10 mouse cellular contexts compared by ENCODE assay signal in the genomic region with DNA sequence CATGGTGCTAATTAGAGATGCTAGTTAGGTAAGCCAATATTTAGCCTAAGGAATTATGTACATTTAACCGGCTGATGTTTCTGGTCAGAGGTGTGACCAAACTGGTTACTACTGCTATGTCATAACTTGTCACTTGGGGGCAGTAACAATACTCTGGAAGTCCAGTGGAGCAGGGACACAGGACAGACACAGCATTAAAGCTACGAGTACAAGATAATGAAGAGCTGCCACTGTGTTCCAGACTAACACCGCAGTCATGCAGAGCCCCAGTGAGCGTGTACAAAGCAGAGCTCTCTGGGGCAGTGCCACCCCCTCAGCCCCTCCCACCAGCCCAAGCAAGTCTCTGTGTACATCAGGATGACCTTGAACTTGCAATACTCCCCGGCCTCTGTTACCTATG. TPM values are rescaled to one million over a fixed set of nuclear protein-coding genes. Genes with fewer than 3 reads are reported as not detected.
DNase-seq lines count a peak whose midpoint lies in the region; ATAC-seq lines count a peak whose summit lies in the region.
"Had no signal": no experiment of that assay in that cellular context is flagged by ENCODE, and none has a peak within 500 bp of the region (broad histone marks: within the 10 kb centered on the region; RNA-seq: fewer than 3 reads in every experiment).

No protein-coding gene starts in this region.

- no peak overlapping the region for H3K27ac ChIP-seq in hindbrain, embryonic 11.5 days (ENCODE audit: low read depth, low read length)
- H3K27ac ChIP-seq in hindbrain, embryonic 10.5 days: no peak overlapping the region
- no peak overlapping the region for H3K27ac ChIP-seq in forebrain, embryonic 16.5 days (ENCODE audit: low read length)
- no peak overlapping the region for H3K27ac ChIP-seq in lung, embryonic 15.5 days
- H3K27ac ChIP-seq in stomach, embryonic 15.5 days: no peak overlapping the region
- H3K27ac ChIP-seq: embryonic facial prominence, embryonic 13.5 days had no signal

- H3K9ac ChIP-seq in hindbrain, embryonic 11.5 days (ENCODE audit: low read depth, low read length): no peak overlapping the region
- H3K9ac ChIP-seq in forebrain, embryonic 16.5 days (replicated peaks; ENCODE audit: low read depth, low read length): no peak overlapping the region
- H3K9ac ChIP-seq in lung, embryonic 15.5 days: no peak overlapping the region
- H3K9ac ChIP-seq in stomach, embryonic 15.5 days: no peak overlapping the region
- H3K9ac ChIP-seq: embryonic facial prominence, embryonic 13.5 days had no signal

- H3K27me3 ChIP-seq in hindbrain, embryonic 11.5 days (ENCODE audit: control insufficient read depth, insufficient read depth, low read length): no peaks in the 10 kb centered on the region
- no peaks in the 10 kb centered on the region for H3K27me3 ChIP-seq in hindbrain, embryonic 10.5 days (ENCODE audit: insufficient read depth, poor library complexity, severe bottlenecking)
- no peaks in the 10 kb centered on the region for H3K27me3 ChIP-seq in forebrain, embryonic 16.5 days (replicated peaks; ENCODE audit: control insufficient read depth, insufficient read depth, low read length)
- no peaks in the 10 kb centered on the region for H3K27me3 ChIP-seq in lung, embryonic 15.5 days
- no peaks in the 10 kb centered on the region for H3K27me3 ChIP-seq in stomach, embryonic 15.5 days (replicated peaks)
- H3K27me3 ChIP-seq: embryonic facial prominence, embryonic 13.5 days had no signal

- H3K4me1 ChIP-seq in hindbrain, embryonic 11.5 days (replicated peaks; ENCODE audit: control insufficient read depth, insufficient read depth, low read length): no peaks in the 10 kb centered on the region
- no peaks in the 10 kb centered on the region for H3K4me1 ChIP-seq in hindbrain, embryonic 10.5 days (replicated peaks)
- H3K4me1 ChIP-seq in forebrain, embryonic 16.5 days (replicated peaks; ENCODE audit: control insufficient read depth, insufficient read depth, low read length): peaks cover 2% of the 10 kb centered on the region; the same call in 1 of the 2 replicates
- H3K4me1 ChIP-seq in lung, embryonic 15.5 days: peaks cover 7% of the 10 kb centered on the region; the same call in 1 of the 2 replicates
- H3K4me1 ChIP-seq in stomach, embryonic 15.5 days: no peaks in the 10 kb centered on the region
- H3K4me1 ChIP-seq: embryonic facial prominence, embryonic 13.5 days had no signal

- H3K36me3 ChIP-seq in hindbrain, embryonic 11.5 days (ENCODE audit: control insufficient read depth, insufficient read depth, low read length): no peaks in the 10 kb centered on the region
- H3K36me3 ChIP-seq in hindbrain, embryonic 10.5 days: peaks cover 3% of the 10 kb centered on the region; the same call in 1 of the 2 replicates
- no peaks in the 10 kb centered on the region for H3K36me3 ChIP-seq in forebrain, embryonic 16.5 days (ENCODE audit: control insufficient read depth, insufficient read depth)
- H3K36me3 ChIP-seq in lung, embryonic 15.5 days: no peaks in the 10 kb centered on the region
- peaks cover 6% of the 10 kb centered on the region; the same call in 1 of the 2 replicates for H3K36me3 ChIP-seq in stomach, embryonic 15.5 days

- peak; percentile 37 for DNase-seq in hindbrain, embryonic 11.5 days (ENCODE audit: low spot score)
- no peak for DNase-seq in hindbrain, embryonic 10.5 days (ENCODE audit: low spot score)
- DNase-seq in NIH3T3 (ENCODE audit: low read depth): peak; percentile 74
- no peak for DNase-seq in layer of hippocampus, postnatal 36 days

- WGBS in hindbrain, embryonic 11.5 days: 60% methylated on average over 5 of the region's 5 CpGs
- WGBS in hindbrain, embryonic 10.5 days: 53% methylated on average over 5 of the region's 5 CpGs
- WGBS in forebrain, embryonic 16.5 days: 35% methylated on average over 5 of the region's 5 CpGs
- 37% methylated on average over 5 of the region's 5 CpGs for WGBS in lung, embryonic 15.5 days
- WGBS in stomach, embryonic 15.5 days: 56% methylated on average over 5 of the region's 5 CpGs

- no peak overlapping the region for H3K4me3 ChIP-seq in hindbrain, embryonic 11.5 days (ENCODE audit: low read depth, low read length)
- H3K4me3 ChIP-seq in hindbrain, embryonic 10.5 days: no peak overlapping the region
- H3K4me3 ChIP-seq in forebrain, embryonic 16.5 days (replicated peaks; ENCODE audit: low read length): no peak overlapping the region
- H3K4me3 ChIP-seq in lung, embryonic 15.5 days: no peak overlapping the region
- no peak overlapping the region for H3K4me3 ChIP-seq in stomach, embryonic 15.5 days (replicated peaks)
- H3K4me3 ChIP-seq: embryonic facial prominence, embryonic 13.5 days had no signal

- peak; percentile 51 for ATAC-seq in hindbrain, embryonic 11.5 days (ENCODE audit: low FRiP score)
- peak; percentile 52; the same call in 1 of the 2 replicates for ATAC-seq in forebrain, embryonic 16.5 days
- 0 out of 2 replicates have a peak, but pooled peaks have one; percentile 55 for ATAC-seq in lung, embryonic 15.5 days (ENCODE audit: borderline replicate concordance, extremely low read depth, low FRiP score, low TSS enrichment)
- ATAC-seq in stomach, embryonic 15.5 days (ENCODE audit: insufficient read depth, low FRiP score, low read depth): peak; percentile 68; the same call in 1 of the 2 replicates
- ATAC-seq in erythroid progenitor cell, adult 5-6 weeks (replicated peaks; ENCODE audit: low FRiP score, poor library complexity, severe bottlenecking): no peak

- no peaks in the 10 kb centered on the region for H3K9me3 ChIP-seq in hindbrain, embryonic 11.5 days (ENCODE audit: control insufficient read depth, low read length)
- H3K9me3 ChIP-seq in hindbrain, embryonic 10.5 days: no peaks in the 10 kb centered on the region
- H3K9me3 ChIP-seq in forebrain, embryonic 16.5 days (ENCODE audit: control insufficient read depth, low read length): no peaks in the 10 kb centered on the region
- no peaks in the 10 kb centered on the region for H3K9me3 ChIP-seq in lung, embryonic 15.5 days
- no peaks in the 10 kb centered on the region for H3K9me3 ChIP-seq in stomach, embryonic 15.5 days
- H3K9me3 ChIP-seq: embryonic facial prominence, embryonic 13.5 days had no signal

- H3K4me2 ChIP-seq in hindbrain, embryonic 11.5 days (replicated peaks; ENCODE audit: low read depth, low read length): no peak overlapping the region
- no peak overlapping the region for H3K4me2 ChIP-seq in forebrain, embryonic 16.5 days (ENCODE audit: low read length)
- no peak overlapping the region for H3K4me2 ChIP-seq in lung, embryonic 15.5 days
- H3K4me2 ChIP-seq in stomach, embryonic 15.5 days: no peak overlapping the region
- H3K4me2 ChIP-seq: embryonic facial prominence, embryonic 13.5 days had no signal

RNA-seq across cellular contexts. Expression of a gene that starts 10.3 kb away (rescaled TPM):
- polyA plus RNA-seq in hindbrain, embryonic 11.5 days (2014; fragmentation: Nextera tagmentation; extraction: Ambion mirVana): 0.28 and 0.95 TPM in 2 replicates
- polyA plus RNA-seq in hindbrain, embryonic 10.5 days (2016; fragmentation: Nextera tagmentation; extraction: Ambion mirVana): 0.76 and 1.3 TPM in 2 replicates
- 0.08 TPM in 1 of 2 replicates, not detected in the other for polyA plus RNA-seq in forebrain, embryonic 16.5 days (2015; fragmentation: Nextera tagmentation; extraction: Ambion mirVana)
- polyA plus RNA-seq in lung, embryonic 15.5 days (2015; fragmentation: Nextera tagmentation; extraction: Ambion mirVana): 2.1 and 2.7 TPM in 2 replicates
- polyA plus RNA-seq in stomach, embryonic 15.5 days (2015; fragmentation: Nextera tagmentation; extraction: Ambion mirVana): 2.6 and 3.3 TPM in 2 replicates
- total RNA-seq in layer of hippocampus, postnatal 36 days (2021): not detected
- not detected in 2 replicates for total RNA-seq in erythroid progenitor cell, adult 5-6 weeks (2015; ENCODE audit: low replicate concordance)
- not detected in 2 replicates for total RNA-seq in erythroid progenitor cell, adult 5-6 weeks (2017; ENCODE audit: low replicate concordance)

RNA-seq across cellular contexts. Expression of a gene that starts 48.4 kb away (rescaled TPM):
- polyA plus RNA-seq in hindbrain, embryonic 11.5 days (2014; fragmentation: Nextera tagmentation; extraction: Ambion mirVana): 0.18 and 0.22 TPM in 2 replicates
- not detected in 2 replicates for polyA plus RNA-seq in hindbrain, embryonic 10.5 days (2016; fragmentation: Nextera tagmentation; extraction: Ambion mirVana)
- polyA plus RNA-seq in forebrain, embryonic 16.5 days (2015; fragmentation: Nextera tagmentation; extraction: Ambion mirVana): not detected in 2 replicates
- polyA plus RNA-seq in lung, embryonic 15.5 days (2015; fragmentation: Nextera tagmentation; extraction: Ambion mirVana): 0.14 and 0.60 TPM in 2 replicates
- polyA plus RNA-seq in stomach, embryonic 15.5 days (2015; fragmentation: Nextera tagmentation; extraction: Ambion mirVana): 12.1 and 12.9 TPM in 2 replicates
- not detected for total RNA-seq in layer of hippocampus, postnatal 36 days (2021)
- total RNA-seq in erythroid progenitor cell, adult 5-6 weeks (2015; ENCODE audit: low replicate concordance): not detected in 2 replicates
- total RNA-seq in erythroid progenitor cell, adult 5-6 weeks (2017; ENCODE audit: low replicate concordance): not detected in 2 replicates
- total RNA-seq: neutrophil, adult 5-6 weeks had no signal
- polyA plus RNA-seq: embryonic facial prominence, embryonic 13.5 days had no signal

RNA-seq across cellular contexts. Expression of a gene that starts 56.4 kb away (rescaled TPM):
- 3.9 and 4.6 TPM in 2 replicates for polyA plus RNA-seq in hindbrain, embryonic 11.5 days (2014; fragmentation: Nextera tagmentation; extraction: Ambion mirVana)
- polyA plus RNA-seq in hindbrain, embryonic 10.5 days (2016; fragmentation: Nextera tagmentation; extraction: Ambion mirVana): 2.4 and 9.9 TPM in 2 replicates
- polyA plus RNA-seq in forebrain, embryonic 16.5 days (2015; fragmentation: Nextera tagmentation; extraction: Ambion mirVana): 2.1 and 7.6 TPM in 2 replicates
- polyA plus RNA-seq in lung, embryonic 15.5 days (2015; fragmentation: Nextera tagmentation; extraction: Ambion mirVana): 1.8 and 5.7 TPM in 2 replicates
- 3.1 and 58.1 TPM in 2 replicates for polyA plus RNA-seq in stomach, embryonic 15.5 days (2015; fragmentation: Nextera tagmentation; extraction: Ambion mirVana)
- total RNA-seq in layer of hippocampus, postnatal 36 days (2021): 10 to 100 TPM; 37.6 to 47.5 TPM
- 15.1 and 18.9 TPM in 2 replicates for total RNA-seq in erythroid progenitor cell, adult 5-6 weeks (2015; ENCODE audit: low replicate concordance)
- total RNA-seq in erythroid progenitor cell, adult 5-6 weeks (2017; ENCODE audit: low replicate concordance): 17.1 TPM in 1 of 2 replicates, not detected in the other

Comparison
In these comparisons a context has a peak if more than half of its experiments do, and no peak if none do; other contexts are left out.
1. DNase-seq: peak in hindbrain, embryonic 11.5 days (single experiment) and NIH3T3 (single experiment); none in hindbrain, embryonic 10.5 days (single experiment) and layer of hippocampus, postnatal 36 days (0 of 2).